21 mouse cellular contexts compared by ENCODE assay signal in genomic region chr4:25483621-25483933, GRCm38 (mm10).
DNase-seq lines count a peak whose midpoint lies in the region; ATAC-seq and TF ChIP-seq lines count a peak whose summit lies in the region.
"Had no signal": no experiment of that assay in that cellular context is flagged by ENCODE, and none has a peak within 500 bp of the region (broad histone marks: within the 10 kb centered on the region; RNA-seq: fewer than 3 reads in every experiment).

No protein-coding gene starts in this region.

- no peak overlapping the region for H3K4me2 ChIP-seq in forebrain, embryonic 13.5 days
- no peak overlapping the region for H3K4me2 ChIP-seq in forebrain, embryonic 11.5 days (ENCODE audit: low read depth, low read length, severe bottlenecking)
- H3K4me2 ChIP-seq in midbrain, embryonic 14.5 days (ENCODE audit: low read length), result no peak overlapping the region
- no peak overlapping the region for H3K4me2 ChIP-seq in midbrain, postnatal 0 days (ENCODE audit: low read depth, low read length, poor library complexity, severe bottlenecking)
- H3K4me2 ChIP-seq: heart, embryonic 13.5 days; limb, embryonic 15.5 days; lung, embryonic 14.5 days; stomach, embryonic 15.5 days had no signal

- WGBS in forebrain, embryonic 13.5 days, result 14% methylated on average over 1 of the region's 1 CpGs
- WGBS in forebrain, embryonic 11.5 days, result 7% methylated on average over 1 of the region's 1 CpGs
- 6% methylated on average over 1 of the region's 1 CpGs for WGBS in midbrain, embryonic 14.5 days
- WGBS in midbrain, embryonic 10.5 days, result 8% methylated on average over 1 of the region's 1 CpGs
- WGBS in midbrain, postnatal 0 days, result 15% methylated on average over 1 of the region's 1 CpGs

- H3K9me3 ChIP-seq in forebrain, embryonic 13.5 days (replicated peaks), result no peaks in the 10 kb centered on the region
- H3K9me3 ChIP-seq in forebrain, embryonic 11.5 days (ENCODE audit: control insufficient read depth, low read length), result no peaks in the 10 kb centered on the region
- no peaks in the 10 kb centered on the region for H3K9me3 ChIP-seq in midbrain, embryonic 14.5 days (ENCODE audit: control insufficient read depth, low read length)
- no peaks in the 10 kb centered on the region for H3K9me3 ChIP-seq in midbrain, embryonic 10.5 days (replicated peaks)
- H3K9me3 ChIP-seq in midbrain, postnatal 0 days (ENCODE audit: low read length), result no peaks in the 10 kb centered on the region
- H3K9me3 ChIP-seq: limb, embryonic 15.5 days; stomach, embryonic 15.5 days had no signal

- no peak overlapping the region for H3K9ac ChIP-seq in forebrain, embryonic 13.5 days
- H3K9ac ChIP-seq in forebrain, embryonic 11.5 days (ENCODE audit: low read length), result no peak overlapping the region
- H3K9ac ChIP-seq in midbrain, embryonic 14.5 days (replicated peaks; ENCODE audit: low read length), result no peak overlapping the region
- no peak overlapping the region for H3K9ac ChIP-seq in midbrain, postnatal 0 days (replicated peaks; ENCODE audit: low read length, poor library complexity, severe bottlenecking)
- H3K9ac ChIP-seq: heart, embryonic 13.5 days; limb, embryonic 15.5 days; liver, embryonic 14.5 days; lung, embryonic 14.5 days; stomach, embryonic 15.5 days had no signal

- 0 out of 2 replicates have a peak overlapping the region, but pooled peaks have one; percentile 40 for H3K27ac ChIP-seq in forebrain, embryonic 13.5 days
- H3K27ac ChIP-seq in forebrain, embryonic 11.5 days (ENCODE audit: low read depth, low read length), result no peak overlapping the region
- no peak overlapping the region for H3K27ac ChIP-seq in midbrain, embryonic 14.5 days (replicated peaks; ENCODE audit: low read depth, low read length)
- no peak overlapping the region for H3K27ac ChIP-seq in midbrain, embryonic 10.5 days (replicated peaks)
- H3K27ac ChIP-seq in midbrain, postnatal 0 days (ENCODE audit: low read depth, low read length), result no peak overlapping the region
- H3K27ac ChIP-seq: heart, adult 2 months; heart, embryonic 13.5 days; left cerebral cortex, adult 2 months; limb, embryonic 15.5 days; liver, embryonic 14.5 days; stomach, embryonic 15.5 days had no signal

- DNase-seq in forebrain, embryonic 11.5 days (ENCODE audit: low spot score), result no peak
- DNase-seq in midbrain, embryonic 14.5 days, result peak; percentile 2
- no peak for DNase-seq in midbrain, embryonic 10.5 days (ENCODE audit: low spot score)
- DNase-seq in R1 (ENCODE audit: low read depth, low spot score), result peak; percentile 70
- peak; percentile 5 for DNase-seq in midbrain, postnatal 0 days (ENCODE audit: low spot score)
- DNase-seq in Muller cell, postnatal 12 days (ENCODE audit: inconsistent ontology term), result no peak
- DNase-seq: adrenal gland, postnatal 25 days; cerebellum, adult 9-10 months; gastrocnemius, postnatal 25 days; heart, adult 2 months; heart, postnatal 14 days; left cerebral cortex, postnatal 4 days; lung, embryonic 14.5 days; right cerebral cortex, adult 18-20 months had no signal

- peaks cover 11% of the 10 kb centered on the region for H3K4me1 ChIP-seq in forebrain, embryonic 13.5 days
- 0 out of 2 replicates have a peak, but pooled peaks cover 3% of the 10 kb centered on the region for H3K4me1 ChIP-seq in forebrain, embryonic 11.5 days (replicated peaks; ENCODE audit: control insufficient read depth, insufficient read depth, low read length)
- H3K4me1 ChIP-seq in midbrain, embryonic 14.5 days (ENCODE audit: control insufficient read depth, insufficient read depth, low read length), result no peaks in the 10 kb centered on the region
- H3K4me1 ChIP-seq in midbrain, embryonic 10.5 days, result no peaks in the 10 kb centered on the region
- H3K4me1 ChIP-seq in midbrain, postnatal 0 days (ENCODE audit: insufficient read depth, low read length), result no peaks in the 10 kb centered on the region
- H3K4me1 ChIP-seq: heart, embryonic 13.5 days; limb, embryonic 15.5 days; stomach, embryonic 15.5 days had no signal

- H3K4me3 ChIP-seq in forebrain, embryonic 13.5 days, result no peak overlapping the region
- H3K4me3 ChIP-seq in forebrain, embryonic 11.5 days (ENCODE audit: low read depth, low read length), result no peak overlapping the region
- no peak overlapping the region for H3K4me3 ChIP-seq in midbrain, embryonic 14.5 days (replicated peaks; ENCODE audit: low read depth, low read length)
- H3K4me3 ChIP-seq in midbrain, embryonic 10.5 days, result no peak overlapping the region
- no peak overlapping the region for H3K4me3 ChIP-seq in midbrain, postnatal 0 days (ENCODE audit: low read depth, low read length)
- H3K4me3 ChIP-seq: heart, adult 2 months; heart, embryonic 13.5 days; left cerebral cortex, adult 2 months; limb, embryonic 15.5 days; stomach, embryonic 15.5 days had no signal

- H3K36me3 ChIP-seq in forebrain, embryonic 13.5 days (ENCODE audit: poor library complexity, severe bottlenecking), result no peaks in the 10 kb centered on the region
- H3K36me3 ChIP-seq in forebrain, embryonic 11.5 days (ENCODE audit: control insufficient read depth, insufficient read depth, low read length), result no peaks in the 10 kb centered on the region
- H3K36me3 ChIP-seq in midbrain, embryonic 14.5 days (ENCODE audit: control insufficient read depth, insufficient read depth, low read length), result no peaks in the 10 kb centered on the region
- H3K36me3 ChIP-seq in midbrain, embryonic 10.5 days, result no peaks in the 10 kb centered on the region
- no peaks in the 10 kb centered on the region for H3K36me3 ChIP-seq in midbrain, postnatal 0 days (ENCODE audit: insufficient read depth, low read length)
- H3K36me3 ChIP-seq: heart, embryonic 13.5 days; limb, embryonic 15.5 days; stomach, embryonic 15.5 days had no signal

- no peak for TF ChIP-seq CTCF in midbrain, postnatal 0 days (IDR thresholded peaks at IDR 0.05)

- ATAC-seq in forebrain, embryonic 13.5 days, result peak; percentile 32; the same call in 1 of the 2 replicates
- ATAC-seq in forebrain, embryonic 11.5 days (replicated peaks; ENCODE audit: low FRiP score), result no peak
- no peak for ATAC-seq in midbrain, embryonic 14.5 days (ENCODE audit: low FRiP score, low TSS enrichment)
- no peak for ATAC-seq in midbrain, postnatal 0 days (ENCODE audit: low FRiP score)
- no peak for ATAC-seq in CD4-positive, CD25-positive, alpha-beta regulatory T cell, adult 4 months

- no peaks in the 10 kb centered on the region for H3K27me3 ChIP-seq in forebrain, embryonic 13.5 days
- H3K27me3 ChIP-seq in forebrain, embryonic 11.5 days (ENCODE audit: control insufficient read depth, insufficient read depth, low read length), result no peaks in the 10 kb centered on the region
- no peaks in the 10 kb centered on the region for H3K27me3 ChIP-seq in midbrain, embryonic 14.5 days (ENCODE audit: control insufficient read depth, insufficient read depth, low read length)
- H3K27me3 ChIP-seq in midbrain, embryonic 10.5 days (ENCODE audit: low read depth, poor library complexity, severe bottlenecking), result no peaks in the 10 kb centered on the region
- no peaks in the 10 kb centered on the region for H3K27me3 ChIP-seq in midbrain, postnatal 0 days (ENCODE audit: insufficient read depth, low read length)
- H3K27me3 ChIP-seq: heart, embryonic 13.5 days; limb, embryonic 15.5 days; stomach, embryonic 15.5 days had no signal

Comparison
In these comparisons a context has a peak if more than half of its experiments do, and no peak if none do; other contexts are left out.
1. DNase-seq: peak in midbrain, embryonic 14.5 days (single experiment), R1 (single experiment) and midbrain, postnatal 0 days (single experiment); none in forebrain, embryonic 11.5 days (single experiment), midbrain, embryonic 10.5 days (single experiment) and Muller cell, postnatal 12 days (single experiment).